Mouse (Mus musculus) bone marrow macrophage, adult 2 months (primary cell): ENCODE results near the gene Sult4a1.

ENCODE experiments used
- CTCF ChIP-seq: IDR thresholded peaks from 2 replicates; pipeline ENCODE4 v1.5.1; 2012; ENCODE audit warnings: low read depth, mild to moderate bottlenecking, low read length, moderate library complexity
- POLR2A ChIP-seq: IDR thresholded peaks from 2 replicates; pipeline ENCODE4 v1.6.1; 2012; ENCODE audit warnings: mild to moderate bottlenecking, low read depth, low read length, borderline replicate concordance

GRCm38 (mm10) chr15:84069455-84070050, 36.0 kb downstream of the Sult4a1 start:
- TF ChIP-seq CTCF = no peak
- TF ChIP-seq POLR2A = no peak
